Mouse (Mus musculus) large intestine, adult 2 months (tissue): Measurements from ENCODE around the gene Kat2a. TPM values are rescaled to one million over a fixed set of nuclear protein-coding genes. Genes with fewer than 3 reads are reported as not detected.

Experiments
- DNase-seq: peaks from one replicate; pipeline ENCODE4 v3.0.0-alpha.2; 2012; ENCODE audit warnings: low read depth, low spot score
- WGBS: fragments of 180-500 bp; shearing (Covaris S2); methylation state at CpG from one replicate; pipeline ENCODE4 v1.1.7; 2018; 5-methylcytosine and 5-hydroxymethylcytosine counted together
- polyA plus RNA-seq: library from polyadenylated mRNA; depleted of rRNA; stranded (reverse); fragments of >200 nt; gene quantifications from 2 replicates; pipeline ENCODE4 v1.2.3, GENCODE M21; 2012

The Kat2a gene
- polyA plus RNA-seq, 1 experiment, result 23.5 TPM

GRCm38 (mm10) chr11:100713735-100714533, 1.7 kb upstream of the Kat2a start, which contains the start of gene Hspb9:
Gene Hspb9, plus strand, starts transcription at chr11:100713850.
- WGBS, result 39% methylated on average over 38 of the region's 38 CpGs
- DNase-seq, result no peak

GRCm38 (mm10) chr11:100713174-100713573, 909 bp upstream of the Kat2a start:
- no peak for DNase-seq
- WGBS, result 88% methylated on average over 4 of the region's 4 CpGs

- DNase-seq, result no peak
Observed at GRCm38 (mm10) chr11:100710977-100711376, 1.3 kb downstream of the Kat2a start.

GRCm38 (mm10) chr11:100710528-100710927, 1.7 kb downstream of the Kat2a start:
- no peak for DNase-seq
- WGBS, result 90% methylated on average over 15 of the region's 15 CpGs

More at GRCm38 (mm10) chr11:100710977-100711376, 1.3 kb downstream of the Kat2a start:
- 65% methylated on average over 4 of the region's 4 CpGs for WGBS

- DNase-seq, result no peak
- WGBS, result 97% methylated on average over 9 of the region's 9 CpGs
Observed at GRCm38 (mm10) chr11:100709201-100709810, 3.0 kb downstream of the Kat2a start.

- 93% methylated on average over 23 of the region's 23 CpGs for WGBS
- DNase-seq, result no peak
Observed at GRCm38 (mm10) chr11:100705095-100705747, 7.0 kb downstream of the Kat2a start.

- DNase-seq, result no peak
- 16% methylated on average over 7 of the region's 7 CpGs for WGBS
Observed at GRCm38 (mm10) chr11:100703851-100704531, 8.3 kb downstream of the Kat2a start, which contains the start of gene Dhx58. Gene Dhx58, minus strand, starts transcription at chr11:100704271.

- DNase-seq, result no peak
- WGBS, result 48% methylated on average over 11 of the region's 11 CpGs
Observed at GRCm38 (mm10) chr11:100703366-100703765, 8.9 kb downstream of the Kat2a start.

GRCm38 (mm10) chr11:100702906-100703305, 9.4 kb downstream of the Kat2a start:
- WGBS, result 44% methylated on average over 7 of the region's 7 CpGs
- no peak for DNase-seq

GRCm38 (mm10) chr11:100702081-100702851, 10.0 kb downstream of the Kat2a start:
- peak; percentile 55 for DNase-seq
- 41% methylated on average over 19 of the region's 19 CpGs for WGBS

GRCm38 (mm10) chr11:100701301-100701700, 11.0 kb downstream of the Kat2a start:
- 16% methylated on average over 14 of the region's 14 CpGs for WGBS
- DNase-seq, result no peak

- WGBS, result 87% methylated on average over 3 of the region's 3 CpGs
- DNase-seq, result no peak
Observed at GRCm38 (mm10) chr11:100700710-100701109, 11.6 kb downstream of the Kat2a start.

- WGBS, result 78% methylated on average over 7 of the region's 7 CpGs
Observed at GRCm38 (mm10) chr11:100697921-100698320, 14.3 kb downstream of the Kat2a start.

GRCm38 (mm10) chr11:100694926-100695325, 17.3 kb downstream of the Kat2a start:
- WGBS, result 42% methylated on average over 5 of the region's 5 CpGs
- no peak for DNase-seq

More at GRCm38 (mm10) chr11:100697921-100698320, 14.3 kb downstream of the Kat2a start:
- no peak for DNase-seq

GRCm38 (mm10) chr11:100693154-100693553, 19.1 kb downstream of the Kat2a start:
- no peak for DNase-seq
- 39% methylated on average over 5 of the region's 5 CpGs for WGBS

GRCm38 (mm10) chr11:100692164-100692616, 20.1 kb downstream of the Kat2a start, which contains the start of gene Zfp385c:
Gene Zfp385c, minus strand, starts transcription at chr11:100692455.
- WGBS, result under 1% methylated on average over 23 of the region's 23 CpGs
- no peak for DNase-seq

GRCm38 (mm10) chr11:100690389-100690788, 21.9 kb downstream of the Kat2a start:
- no peak for DNase-seq
- WGBS, result 48% methylated on average over 7 of the region's 7 CpGs

GRCm38 (mm10) chr11:100688443-100688842, 23.8 kb downstream of the Kat2a start:
- WGBS, result 68% methylated on average over 4 of the region's 4 CpGs
- DNase-seq, result no peak

- 69% methylated on average over 7 of the region's 7 CpGs for WGBS
- no peak for DNase-seq
Observed at GRCm38 (mm10) chr11:100687265-100687664, 25.0 kb downstream of the Kat2a start.
